Mouse (Mus musculus): ENCODE results near the gene Atp13a2.
A peak's percentile ranks its signal among the peaks of the same experiment; 100 is the strongest.

The Atp13a2 gene

DNA sequence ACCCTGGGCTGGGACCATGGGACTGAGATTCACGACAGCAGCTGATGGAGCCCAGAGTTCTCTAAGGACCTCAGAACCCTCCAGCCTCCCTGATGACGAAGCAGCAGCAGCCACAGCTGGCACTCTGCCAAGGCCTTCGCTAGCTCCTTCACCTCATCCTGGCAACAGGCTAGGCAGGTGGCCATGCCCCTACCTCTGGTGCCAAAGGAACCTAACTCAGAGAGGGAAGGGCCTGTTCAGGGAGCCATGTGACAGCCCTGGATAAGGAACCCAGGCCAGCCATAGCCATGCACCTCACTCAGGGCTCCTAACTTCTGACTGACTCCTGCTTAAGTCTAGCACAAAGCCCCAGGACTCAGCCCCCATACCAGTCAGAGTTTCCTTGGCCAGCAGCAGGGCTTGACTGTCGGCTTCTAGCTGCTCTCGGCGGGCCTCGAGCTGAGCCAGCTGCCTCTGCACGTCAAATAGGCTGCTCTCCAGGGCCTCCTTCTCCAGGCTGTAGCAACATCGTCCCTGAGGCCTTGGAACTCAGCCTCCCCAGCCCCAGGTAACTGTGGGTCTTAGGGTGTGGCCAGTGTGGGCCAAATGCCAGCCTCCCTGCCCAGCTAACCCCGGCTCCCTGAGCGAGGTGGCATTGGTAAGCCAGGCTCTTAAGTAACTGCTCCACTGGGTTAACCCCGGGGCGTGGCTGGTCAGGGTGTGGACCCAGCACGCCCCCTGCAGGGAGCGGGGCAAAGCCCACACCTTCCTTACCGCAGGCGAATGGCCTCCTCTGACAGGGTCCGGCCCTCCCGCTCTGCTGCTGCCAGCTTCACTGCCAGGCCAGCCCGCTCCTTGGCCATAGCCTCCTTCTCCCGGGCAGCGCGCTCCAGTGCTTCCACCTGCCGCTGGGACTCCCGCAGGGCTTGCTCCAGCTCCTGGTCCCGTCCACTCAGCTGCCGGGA lies 47.2 kb downstream of the Atp13a2 start:
- no peak for DNase-seq (ENCODE audit: low spot score)

DNA sequence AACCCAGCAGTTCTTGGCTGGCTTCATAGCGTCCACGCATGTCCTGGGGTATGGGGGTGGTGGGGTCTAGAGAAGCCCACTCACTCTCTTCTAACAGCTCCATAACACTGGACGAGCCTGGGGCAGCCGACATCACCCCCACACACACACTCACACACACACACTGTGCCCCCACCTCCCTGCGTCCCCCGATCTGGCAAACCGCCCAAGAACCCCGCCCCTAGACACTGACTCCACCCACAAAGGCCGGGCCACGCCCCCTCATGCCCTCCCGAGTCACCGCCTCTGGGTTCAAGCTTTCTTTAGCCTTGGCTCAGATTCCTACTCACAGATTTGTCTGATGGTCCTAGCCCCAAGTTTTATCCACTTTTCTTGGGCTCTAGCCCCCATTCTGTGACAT lies 54.4 kb downstream of the Atp13a2 start:
- DNase-seq (ENCODE audit: low spot score): no peak

- DNase-seq (ENCODE audit: low spot score): peak; percentile 85
Measured at GRCm38 (mm10) chr4:141044816-141045215, 58.1 kb downstream of the Atp13a2 start.

DNA sequence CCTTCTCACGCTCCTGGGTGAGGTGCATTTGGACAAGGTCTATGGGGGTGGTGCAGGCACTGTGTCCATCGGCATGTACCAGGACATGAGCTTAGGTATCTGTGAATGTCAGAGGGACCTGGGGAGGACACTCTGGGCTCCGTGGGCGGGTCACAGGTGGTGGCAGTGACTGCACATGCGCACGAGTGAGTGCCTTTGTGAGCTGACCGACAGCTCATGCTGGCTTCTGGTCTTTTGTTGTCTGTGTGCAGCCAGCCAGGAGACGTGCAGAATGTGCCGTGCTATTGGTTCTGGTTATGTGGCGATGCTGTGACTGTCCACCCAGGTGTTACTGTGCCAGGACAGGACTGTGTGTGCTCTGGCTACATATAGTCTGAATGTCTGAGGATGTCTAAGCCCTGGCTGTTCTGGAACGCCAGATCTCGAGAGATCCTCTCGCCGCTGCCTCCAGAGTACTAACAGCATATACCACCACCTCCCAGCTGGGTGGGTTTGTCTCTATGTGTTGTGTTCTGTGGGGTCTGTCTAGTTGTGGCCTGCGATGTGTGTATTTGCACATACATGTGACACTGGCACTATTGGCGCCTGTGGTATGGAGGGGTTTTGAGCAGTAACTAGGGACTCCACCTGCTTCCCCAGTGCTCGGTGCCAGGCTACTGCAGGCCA lies 62.3 kb downstream of the Atp13a2 start:
- peak; percentile 44 for DNase-seq (ENCODE audit: low spot score)

GRCm38 (mm10) chr4:141049476-141049835 lies 62.8 kb downstream of the Atp13a2 start:
- peak; percentile 92 for DNase-seq (ENCODE audit: low spot score)

DNA sequence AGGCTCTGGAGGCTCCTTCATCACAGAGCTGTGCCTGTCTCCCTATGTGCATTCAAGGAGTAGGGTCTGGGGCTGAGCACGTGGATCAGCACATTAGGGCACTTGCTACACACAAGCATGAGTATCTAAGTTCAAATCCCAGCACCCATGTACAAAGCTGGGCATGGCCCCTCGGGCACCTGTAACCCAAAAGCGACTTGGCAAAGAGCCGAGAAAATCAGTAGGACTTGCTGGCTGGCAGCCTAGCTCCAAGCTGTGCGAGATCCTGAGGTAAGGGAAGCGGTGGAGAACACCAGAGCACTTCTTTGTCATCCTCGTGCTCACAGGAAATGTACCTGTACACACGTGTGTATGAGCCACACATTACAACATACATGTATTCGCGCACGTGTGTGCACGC lies 65.8 kb downstream of the Atp13a2 start:
- DNase-seq (ENCODE audit: low spot score): no peak

DNA sequence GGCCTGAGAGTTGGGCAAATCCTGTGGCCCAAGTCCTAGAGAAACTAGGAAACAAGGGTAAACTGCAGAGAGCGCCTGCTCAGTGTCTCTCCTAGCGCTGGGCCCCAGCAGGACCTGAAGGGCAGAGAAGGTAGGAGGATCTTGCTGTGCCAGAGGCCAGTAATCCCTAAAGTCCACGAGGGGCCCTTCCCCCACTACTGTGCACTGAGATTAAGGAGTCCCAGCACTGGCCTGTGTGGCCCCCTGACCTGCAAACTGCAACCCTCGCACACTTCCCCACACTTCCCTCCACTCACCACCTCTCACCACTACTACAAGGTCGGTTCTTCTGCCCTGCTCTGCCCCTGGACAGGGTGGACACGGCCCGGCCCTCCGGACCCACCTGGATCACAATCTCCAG lies 66.5 kb downstream of the Atp13a2 start:
- no peak for DNase-seq (ENCODE audit: low spot score)

GRCm38 (mm10) chr4:141053568-141054161 lies 67.0 kb downstream of the Atp13a2 start:
- DNase-seq (ENCODE audit: low spot score): peak; percentile 67

All from embryo, embryonic 10.5 days (tissue).